Mouse (Mus musculus) lung, embryonic 15.5 days (tissue): ENCODE measurements around the gene Pou3f1. TPM values are rescaled to one million over a fixed set of nuclear protein-coding genes. Genes with fewer than 3 reads are reported as not detected.

Source experiments
- ATAC-seq: fragments of 200-750 bp; cut with Nextera tagmentation; 2 replicates; pipeline ENCODE4 v1.8.0; 2017; ENCODE audit warnings: moderate number of reproducible peaks, borderline replicate concordance; ENCODE audit not compliant: low FRiP score, low TSS enrichment; ENCODE audit errors: extremely low read depth
- H3K27ac ChIP-seq: fragments of 300-500 bp; sonication (generic); 2 replicates; pipeline ENCODE4 v1.5.1; 2015; ENCODE audit warnings: moderate library complexity, mild to moderate bottlenecking, inconsistent platforms
- H3K27me3 ChIP-seq: fragments of 300-500 bp; sonication (generic); 2 replicates; pipeline ENCODE4 v1.6.1; 2015; ENCODE audit warnings: inconsistent platforms
- H3K36me3 ChIP-seq: fragments of 300-500 bp; sonication (generic); 2 replicates; pipeline ENCODE4 v1.6.1; 2015; ENCODE audit warnings: inconsistent platforms
- H3K4me1 ChIP-seq: fragments of 300-500 bp; sonication (generic); 2 replicates; pipeline ENCODE4 v1.6.1; 2015; ENCODE audit warnings: inconsistent platforms
- H3K4me2 ChIP-seq: fragments of 300-500 bp; sonication (generic); 2 replicates; pipeline ENCODE4 v1.6.1; 2015; ENCODE audit warnings: inconsistent platforms, mild to moderate bottlenecking, moderate library complexity
- H3K4me3 ChIP-seq: fragments of 300-500 bp; sonication (generic); 2 replicates; pipeline ENCODE4 v1.5.1; 2015; ENCODE audit warnings: mild to moderate bottlenecking, inconsistent platforms
- H3K9ac ChIP-seq: fragments of 300-500 bp; sonication (generic); 2 replicates; pipeline ENCODE4 v1.6.1; 2015; ENCODE audit warnings: inconsistent platforms
- H3K9me3 ChIP-seq: fragments of 300-500 bp; sonication (generic); 2 replicates; pipeline ENCODE4 v1.6.1; 2016; ENCODE audit warnings: inconsistent platforms
- WGBS: fragments of 180-500 bp; shearing (Covaris S2); methylation state at CpG from one replicate; pipeline ENCODE4 v1.1.7; 2015; 5-methylcytosine and 5-hydroxymethylcytosine counted together
- polyA plus RNA-seq: library from polyadenylated mRNA; unstranded; fragments of >200 nt; fragmentation: Nextera tagmentation; extraction: Ambion mirVana; gene quantifications from 2 replicates; pipeline ENCODE4 v1.2.1, GENCODE M21; 2015

Gene Pou3f1
- polyA plus RNA-seq, 1 experiment from 2014 or later: 0.06 TPM

DNA sequence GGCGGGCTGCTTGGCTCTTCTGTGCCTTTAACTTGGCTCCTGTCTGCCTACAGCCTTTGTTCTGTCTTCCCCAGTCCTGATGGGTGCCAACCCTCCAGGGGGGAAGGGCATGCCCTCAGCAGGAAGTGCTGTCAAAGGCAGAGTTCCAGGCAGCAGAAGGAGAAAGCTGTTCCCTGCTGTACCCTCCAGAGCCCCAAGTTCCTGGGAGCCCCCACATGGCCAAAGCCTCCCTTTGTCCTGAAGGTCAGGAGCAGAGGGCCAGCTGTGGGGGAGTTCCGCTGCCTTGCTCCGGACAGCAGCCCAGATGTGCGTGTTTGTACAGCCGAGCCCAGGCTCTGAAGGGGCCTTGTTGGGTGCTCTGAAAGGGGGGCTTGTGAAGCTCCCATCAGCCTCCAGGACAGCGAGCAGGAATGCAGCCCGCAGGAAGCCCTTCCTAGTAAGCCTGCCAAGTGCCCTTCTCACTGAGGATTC is 32.5 kb upstream of the Pou3f1 start:
- H3K4me2 ChIP-seq: no peak overlapping the region
- no peaks in the 10 kb centered on the region for H3K9me3 ChIP-seq
- no peaks in the 10 kb centered on the region for H3K36me3 ChIP-seq
- no peak overlapping the region for H3K27ac ChIP-seq
- no peaks in the 10 kb centered on the region for H3K27me3 ChIP-seq
- H3K4me1 ChIP-seq: peaks cover 6% of the 10 kb centered on the region; the same call in 1 of the 2 replicates
- no peak overlapping the region for H3K4me3 ChIP-seq
- no peak overlapping the region for H3K9ac ChIP-seq
- WGBS: 19% methylated on average over 7 of the region's 7 CpGs
- no peak for ATAC-seq

DNA sequence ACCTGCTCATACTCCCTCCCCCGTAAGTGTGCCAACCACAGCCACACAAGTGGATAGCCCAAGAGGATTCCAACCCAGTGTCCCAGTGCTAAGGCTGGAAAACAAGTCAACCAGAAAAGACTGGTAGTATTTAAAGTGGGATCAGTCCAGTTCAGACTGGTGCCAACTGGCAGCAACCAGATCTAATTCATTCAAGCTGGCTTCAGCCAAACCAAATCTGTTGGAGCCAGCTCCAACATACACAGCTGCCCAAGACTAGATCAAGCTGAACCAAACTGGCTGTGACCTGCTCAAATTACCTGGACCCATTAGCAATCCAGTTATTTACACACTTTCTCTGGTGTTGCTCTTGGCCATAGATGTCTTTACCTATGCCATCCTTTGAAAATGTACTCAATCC is 29.8 kb upstream of the Pou3f1 start:
- no peak overlapping the region for H3K4me3 ChIP-seq
- H3K4me1 ChIP-seq: peaks cover 6% of the 10 kb centered on the region; the same call in 1 of the 2 replicates
- H3K27me3 ChIP-seq: no peaks in the 10 kb centered on the region
- H3K9ac ChIP-seq: no peak overlapping the region
- no peak overlapping the region for H3K4me2 ChIP-seq
- H3K27ac ChIP-seq: no peak overlapping the region
- H3K9me3 ChIP-seq: no peaks in the 10 kb centered on the region
- WGBS: 72% methylated on average over 1 of the region's 1 CpGs
- ATAC-seq: no peak
- no peaks in the 10 kb centered on the region for H3K36me3 ChIP-seq

DNA sequence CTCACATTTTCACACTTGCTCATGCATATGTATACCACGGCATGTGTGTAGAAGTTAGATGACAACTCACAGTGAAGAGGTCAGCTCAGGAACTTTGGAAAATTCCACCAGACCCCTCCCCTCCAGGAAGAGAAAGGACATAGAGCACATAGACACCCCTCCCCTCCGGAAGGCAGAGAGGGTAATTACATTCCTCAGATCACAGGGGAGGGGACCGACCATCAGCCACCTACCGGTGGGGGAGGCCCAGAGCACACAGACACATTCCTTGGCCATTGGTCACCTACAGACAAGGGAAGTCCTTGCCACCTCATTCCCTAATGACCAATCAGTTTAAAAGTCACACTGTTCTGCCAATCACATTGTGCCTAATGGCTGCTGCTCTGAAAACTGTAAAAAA is 25.2 kb upstream of the Pou3f1 start:
- 0 out of 2 replicates have a peak, but pooled peaks cover 10% of the 10 kb centered on the region for H3K27me3 ChIP-seq
- no peak overlapping the region for H3K4me2 ChIP-seq
- H3K9me3 ChIP-seq: no peaks in the 10 kb centered on the region
- H3K27ac ChIP-seq: no peak overlapping the region
- ATAC-seq: no peak
- no peak overlapping the region for H3K4me3 ChIP-seq
- H3K9ac ChIP-seq: no peak overlapping the region
- no peaks in the 10 kb centered on the region for H3K4me1 ChIP-seq
- WGBS: 32% methylated on average over 4 of the region's 4 CpGs
- H3K36me3 ChIP-seq: no peaks in the 10 kb centered on the region

DNA sequence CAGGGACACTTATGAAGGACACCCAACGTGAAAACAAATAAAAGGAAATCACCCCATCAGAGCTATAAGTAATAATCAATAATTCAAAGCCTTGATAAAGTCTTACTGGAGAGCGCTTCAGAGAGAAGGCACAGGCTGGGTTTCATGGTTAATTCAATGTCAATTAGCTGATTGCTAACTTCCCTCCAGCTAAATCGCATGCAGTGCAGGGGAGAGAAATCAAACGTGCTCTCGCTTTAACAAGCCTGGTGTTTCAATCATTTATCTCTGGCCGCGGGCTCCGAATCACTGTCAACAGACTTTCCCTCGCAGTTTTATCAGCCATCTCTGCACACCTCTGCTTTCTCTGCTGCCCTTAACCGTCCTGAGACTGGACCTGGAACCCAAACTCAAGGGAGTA is 23.8 kb upstream of the Pou3f1 start:
- Histone ChIP-seq H3K4me1 (no peaks in the 10 kb centered on the region), H3K27me3 (0 out of 2 replicates have a peak, but pooled peaks cover 10% of the 10 kb centered on the region)

DNA sequence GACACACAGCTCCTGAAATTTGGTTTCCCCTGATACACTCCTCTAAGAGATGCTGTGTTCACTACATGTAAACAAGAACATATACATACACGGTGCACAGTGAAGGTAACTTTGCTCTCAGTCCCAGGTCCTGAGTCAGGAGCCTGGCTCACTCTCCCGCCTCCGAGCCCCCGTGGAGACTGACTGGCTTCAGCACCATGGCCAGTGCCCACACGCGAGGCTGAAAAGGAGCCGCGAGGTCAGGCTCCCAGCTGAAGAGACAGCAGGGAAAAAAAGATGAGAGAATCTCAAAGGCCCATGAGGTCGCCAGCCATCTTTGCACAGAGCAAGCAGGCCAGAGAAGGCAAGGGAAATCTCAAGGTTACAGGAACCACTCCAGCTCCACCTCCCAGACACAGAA is 23.3 kb upstream of the Pou3f1 start:
- WGBS: 2% methylated on average over 9 of the region's 9 CpGs
- Histone ChIP-seq H3K27ac (no peak overlapping the region), H3K4me1 (no peaks in the 10 kb centered on the region), H3K9me3 (no peaks in the 10 kb centered on the region), H3K36me3 (no peaks in the 10 kb centered on the region), H3K9ac (no peak overlapping the region), H3K4me2 (no peak overlapping the region), H3K27me3 (0 out of 2 replicates have a peak, but pooled peaks cover 10% of the 10 kb centered on the region), H3K4me3 (no peak overlapping the region)
- no peak for ATAC-seq

More for the DNA sequence above, 23.8 kb upstream of the Pou3f1 start:
- Histone ChIP-seq H3K9me3 (no peaks in the 10 kb centered on the region), H3K27ac (no peak overlapping the region), H3K36me3 (no peaks in the 10 kb centered on the region), H3K4me3 (no peak overlapping the region), H3K9ac (no peak overlapping the region), H3K4me2 (no peak overlapping the region)
- WGBS: 65% methylated on average over 10 of the region's 10 CpGs
- ATAC-seq: no peak

DNA sequence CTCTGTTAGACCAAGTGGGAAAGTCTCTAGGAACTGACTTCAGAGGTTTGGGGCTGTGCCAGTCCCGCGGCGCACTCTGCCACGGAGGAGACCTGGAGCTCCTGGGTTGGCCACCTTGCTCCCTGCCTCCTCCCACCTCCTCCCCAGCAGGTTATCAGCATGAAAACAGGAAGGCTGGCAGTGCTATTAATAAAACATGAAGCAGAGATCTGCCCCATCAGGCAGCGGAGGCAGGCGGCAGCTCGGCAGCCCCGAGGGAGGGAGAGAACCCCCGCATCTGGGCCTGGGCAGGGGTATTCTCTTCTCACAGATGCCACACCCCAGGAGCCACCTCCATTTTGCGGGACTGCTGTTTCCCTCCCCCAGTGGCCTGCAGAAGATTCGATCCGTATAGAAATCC is 16.9 kb upstream of the Pou3f1 start:
- H3K9ac ChIP-seq: no peak overlapping the region
- ATAC-seq: no peak
- H3K9me3 ChIP-seq: no peaks in the 10 kb centered on the region
- H3K27ac ChIP-seq: no peak overlapping the region
- H3K4me2 ChIP-seq: no peak overlapping the region
- 28% methylated on average over 12 of the region's 12 CpGs for WGBS
- no peaks in the 10 kb centered on the region for H3K4me1 ChIP-seq
- no peaks in the 10 kb centered on the region for H3K36me3 ChIP-seq
- peaks cover 29% of the 10 kb centered on the region; the same call in 1 of the 2 replicates for H3K27me3 ChIP-seq
- H3K4me3 ChIP-seq: no peak overlapping the region

DNA sequence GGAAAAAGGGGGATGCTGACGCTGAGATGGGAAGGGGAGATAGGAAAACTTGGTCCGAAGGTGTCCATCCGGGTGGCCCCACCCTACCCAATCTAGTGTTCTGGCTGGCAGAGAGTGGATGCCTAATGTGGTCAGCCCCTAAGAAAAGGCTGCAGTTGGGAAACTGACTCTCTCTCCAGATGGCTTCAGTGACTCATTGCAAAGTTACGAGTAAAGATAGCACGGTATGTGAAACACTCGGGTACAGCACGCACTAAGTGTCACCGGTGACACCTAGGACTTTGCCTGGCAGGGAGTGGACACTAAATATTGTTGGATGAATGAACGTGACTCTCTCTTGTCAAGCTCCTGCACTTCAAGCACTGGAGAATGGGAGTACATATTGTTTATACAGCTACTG is 12.7 kb upstream of the Pou3f1 start:
- H3K9ac ChIP-seq: no peak overlapping the region
- H3K9me3 ChIP-seq: no peaks in the 10 kb centered on the region
- no peak overlapping the region for H3K4me3 ChIP-seq
- WGBS: 82% methylated on average over 9 of the region's 9 CpGs
- no peak overlapping the region for H3K27ac ChIP-seq
- peaks cover 28% of the 10 kb centered on the region; the same call in 1 of the 2 replicates for H3K27me3 ChIP-seq
- no peak overlapping the region for H3K4me2 ChIP-seq
- H3K4me1 ChIP-seq: peaks cover 12% of the 10 kb centered on the region
- no peak for ATAC-seq
- no peaks in the 10 kb centered on the region for H3K36me3 ChIP-seq

DNA sequence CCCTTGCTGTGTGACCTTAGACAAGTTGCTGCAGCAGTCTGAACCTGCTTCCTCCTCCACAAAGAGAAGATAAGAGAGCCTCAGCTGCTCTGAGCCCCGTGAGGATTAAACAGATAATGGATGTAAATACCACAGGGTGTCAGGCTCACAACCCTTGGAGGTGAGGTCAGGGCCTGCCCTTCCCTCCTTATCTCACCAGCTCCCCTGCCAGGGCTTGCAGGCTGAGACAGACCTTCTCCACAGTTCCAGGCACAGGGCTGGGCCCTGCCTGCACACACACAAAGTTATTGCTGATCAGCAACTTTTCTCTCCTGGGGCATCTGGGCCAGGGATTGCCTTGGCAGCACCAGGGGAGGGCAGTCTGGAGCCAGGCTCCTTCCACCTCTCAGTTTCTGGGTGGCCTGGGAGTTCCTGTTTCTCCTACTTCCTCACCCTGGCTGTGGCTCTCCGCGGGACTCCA is 11.6 kb upstream of the Pou3f1 start:
- Histone ChIP-seq H3K4me3 (no peak overlapping the region), H3K36me3 (no peaks in the 10 kb centered on the region), H3K27me3 (peaks cover 22% of the 10 kb centered on the region; the same call in 1 of the 2 replicates), H3K9me3 (no peaks in the 10 kb centered on the region), H3K27ac (no peak overlapping the region), H3K9ac (no peak overlapping the region), H3K4me2 (no peak overlapping the region), H3K4me1 (peaks cover 12% of the 10 kb centered on the region)
- WGBS: 4% methylated on average over 3 of the region's 3 CpGs
- no peak; the same call in 1 of the 2 replicates for ATAC-seq

DNA sequence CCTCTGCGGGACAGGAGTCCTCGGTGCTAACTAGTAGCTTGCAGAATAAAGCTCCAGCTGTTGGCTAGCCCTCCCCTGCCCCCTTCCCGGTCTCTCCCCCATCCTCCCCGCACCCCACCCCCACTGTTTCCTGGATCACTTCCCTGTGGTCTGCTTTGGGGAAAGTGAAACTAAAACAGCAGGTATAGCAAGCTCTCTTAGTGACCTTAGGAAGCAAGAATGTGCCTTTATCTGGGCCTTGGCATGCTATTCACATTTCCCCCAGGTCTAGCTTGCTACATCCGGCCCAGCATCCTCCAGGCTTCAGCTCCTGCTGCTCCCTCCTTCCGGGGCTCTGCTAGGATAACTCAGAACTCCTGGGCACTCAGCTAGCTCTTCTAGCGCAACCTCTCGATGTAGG is 10.0 kb upstream of the Pou3f1 start:
- H3K27me3 ChIP-seq: peaks cover 15% of the 10 kb centered on the region
- H3K4me3 ChIP-seq: peak overlapping the region; percentile 19
- peak overlapping the region; percentile 44 for H3K4me2 ChIP-seq
- WGBS: 9% methylated on average over 8 of the region's 8 CpGs
- ATAC-seq: 0 out of 2 replicates have a peak, but pooled peaks have one; percentile 28
- H3K9me3 ChIP-seq: no peaks in the 10 kb centered on the region
- H3K4me1 ChIP-seq: peaks cover 12% of the 10 kb centered on the region
- no peak overlapping the region for H3K27ac ChIP-seq
- H3K9ac ChIP-seq: no peak overlapping the region
- H3K36me3 ChIP-seq: no peaks in the 10 kb centered on the region

DNA sequence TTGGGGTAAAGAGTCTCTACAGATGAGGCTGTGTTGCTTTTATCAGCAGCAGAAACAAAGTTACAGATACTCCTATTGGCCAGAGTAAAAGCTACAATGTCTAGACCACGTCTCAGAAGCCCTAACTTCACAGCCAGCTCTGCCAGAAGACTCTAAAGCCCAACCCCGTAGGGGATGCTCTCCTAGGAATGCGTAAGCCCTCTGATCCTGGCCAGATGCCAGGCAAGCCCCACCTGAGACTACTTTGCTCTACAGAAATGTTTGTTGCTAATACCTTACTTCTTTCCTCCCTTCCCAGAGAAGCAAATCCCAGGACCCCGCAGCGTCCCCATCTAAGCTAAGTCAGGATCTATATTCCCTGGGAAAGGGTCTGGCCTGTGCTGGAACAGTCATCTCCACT is 8.7 kb upstream of the Pou3f1 start:
- 35% methylated on average over 5 of the region's 5 CpGs for WGBS
- H3K27ac ChIP-seq: no peak overlapping the region

DNA sequence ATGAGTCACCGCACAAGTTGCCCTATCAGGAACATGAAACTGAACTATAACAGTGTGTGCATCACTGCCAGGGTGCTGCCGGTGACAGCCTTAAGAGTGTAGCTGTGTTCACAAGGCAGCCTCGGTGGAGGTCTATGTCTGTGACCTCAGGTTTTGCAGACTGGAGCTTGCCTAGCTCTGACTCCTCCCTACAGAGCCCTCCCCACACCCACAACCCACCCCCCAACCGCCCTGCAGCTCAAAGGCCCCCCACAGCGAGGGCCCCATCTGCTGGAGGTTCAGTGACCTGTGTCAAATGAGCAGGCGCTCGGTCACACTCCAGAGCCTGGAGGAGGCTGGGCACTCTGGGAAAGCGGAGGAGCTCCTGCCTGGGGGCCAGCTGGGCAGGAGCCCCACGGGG is 3.7 kb upstream of the Pou3f1 start:
- Histone ChIP-seq H3K27ac (no peak overlapping the region), H3K9me3 (no peaks in the 10 kb centered on the region), H3K9ac (no peak overlapping the region), H3K36me3 (no peaks in the 10 kb centered on the region), H3K4me2 (no peak overlapping the region), H3K27me3 (peaks cover 73% of the 10 kb centered on the region), H3K4me1 (peaks cover 17% of the 10 kb centered on the region), H3K4me3 (no peak overlapping the region)
- WGBS: 9% methylated on average over 9 of the region's 9 CpGs
- ATAC-seq: no peak

More for the DNA sequence above, 8.7 kb upstream of the Pou3f1 start:
- H3K9ac ChIP-seq: no peak overlapping the region
- no peak overlapping the region for H3K4me3 ChIP-seq
- peaks cover 24% of the 10 kb centered on the region for H3K27me3 ChIP-seq
- H3K4me1 ChIP-seq: peaks cover 12% of the 10 kb centered on the region
- H3K4me2 ChIP-seq: no peak overlapping the region
- no peaks in the 10 kb centered on the region for H3K9me3 ChIP-seq
- no peak for ATAC-seq
- no peaks in the 10 kb centered on the region for H3K36me3 ChIP-seq

DNA sequence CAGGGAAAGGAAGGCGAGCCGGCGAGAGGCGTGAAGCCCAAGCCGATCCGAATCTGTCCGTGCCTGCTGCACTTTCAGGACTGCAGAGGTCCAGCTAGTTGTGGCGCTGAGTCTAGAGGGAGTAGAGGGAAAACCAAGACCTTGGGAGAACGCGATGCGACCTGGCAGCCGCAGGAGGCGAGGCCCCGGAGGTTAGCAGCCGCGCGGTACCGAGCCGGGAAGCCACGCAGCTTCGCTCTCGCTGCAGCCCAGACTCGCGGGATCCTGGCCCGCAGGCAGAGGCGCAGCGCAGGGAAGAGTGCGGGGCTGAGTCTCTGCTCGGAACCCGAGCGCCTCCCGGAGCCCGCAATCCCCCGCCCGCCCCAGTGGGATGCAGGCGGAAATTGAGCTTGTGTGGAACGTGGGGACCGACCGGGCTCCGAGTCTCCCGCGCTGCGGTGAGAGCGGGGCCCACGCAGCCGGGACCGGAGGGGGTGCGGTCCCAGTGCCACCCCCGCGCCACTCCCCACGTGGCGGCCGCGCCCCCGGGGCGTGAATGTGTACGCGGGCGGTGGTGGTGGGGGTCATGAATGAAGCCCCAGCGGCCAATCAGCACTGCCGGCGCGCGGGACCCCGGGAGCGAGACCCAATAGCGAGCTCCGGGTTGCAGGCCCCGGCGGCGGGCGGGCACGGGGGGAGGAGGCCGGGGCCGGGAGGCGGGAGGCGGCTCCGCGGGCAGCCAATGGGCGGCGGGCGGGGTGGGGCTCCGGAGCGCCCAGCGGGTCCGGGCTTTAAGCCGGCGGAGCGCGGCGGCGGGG is 445 bp downstream of the Pou3f1 start:
- Histone ChIP-seq H3K36me3 (no peaks in the 10 kb centered on the region), H3K27me3 (peaks cover 99% of the 10 kb centered on the region), H3K27ac (no peak overlapping the region), H3K9me3 (no peaks in the 10 kb centered on the region), H3K4me2 (peak overlapping the region; percentile 97), H3K4me3 (peak overlapping the region; percentile 60), H3K9ac (peak overlapping the region; percentile 28), H3K4me1 (peaks cover 34% of the 10 kb centered on the region)
- under 1% methylated on average over 52 of the region's 92 CpGs for WGBS
- peak; percentile 91 for ATAC-seq
